Mouse (Mus musculus) kidney, postnatal 0 days (tissue): Measurements from ENCODE around the gene Nucb1. TPM values are rescaled to one million over a fixed set of nuclear protein-coding genes. Genes with fewer than 3 reads are reported as not detected.
"Not testable (repeated sequence)": the region's sequence is repeated elsewhere in the genome, so short reads cannot be mapped to it uniquely, and the experiment has no call there.

Source experiments
- ATAC-seq: fragments of 200-750 bp; cut with Nextera tagmentation; replicated peaks from 2 replicates; pipeline ENCODE4 v1.8.0; 2017; ENCODE audit warnings: low read depth, moderate number of reproducible peaks, moderate TSS enrichment, moderate library complexity; ENCODE audit not compliant: low FRiP score
- DNase-seq: peaks from one replicate; pipeline ENCODE4 v3.0.0-alpha.2; 2016; ENCODE audit warnings: low spot score
- H3K27ac ChIP-seq: fragments of 300-500 bp; sonication (generic); 2 replicates; pipeline ENCODE4 v1.5.1; 2014; ENCODE audit warnings: mild to moderate bottlenecking
- H3K27me3 ChIP-seq: fragments of 300-500 bp; sonication (generic); 2 replicates; pipeline ENCODE4 v1.6.1; 2014; ENCODE audit warnings: low read length, mixed read lengths; ENCODE audit not compliant: insufficient read depth
- H3K36me3 ChIP-seq: fragments of 300-500 bp; sonication (generic); 2 replicates; pipeline ENCODE4 v1.6.1; 2014; ENCODE audit warnings: low read length, mixed read lengths; ENCODE audit not compliant: insufficient read depth
- H3K4me1 ChIP-seq: fragments of 300-500 bp; sonication (generic); replicated peaks from 2 replicates; pipeline ENCODE4 v1.6.1; 2014; ENCODE audit warnings: antibody characterized with exemption, low read length, mixed read lengths; ENCODE audit not compliant: insufficient read depth
- H3K4me2 ChIP-seq: fragments of 300-500 bp; sonication (generic); 2 replicates; pipeline ENCODE4 v1.6.1; 2014; ENCODE audit warnings: mild to moderate bottlenecking, low read length, moderate library complexity, mixed read lengths
- H3K4me3 ChIP-seq: fragments of 300-500 bp; sonication (generic); replicated peaks from 2 replicates; pipeline ENCODE4 v1.5.1; 2014; ENCODE audit warnings: low read depth, low read length
- H3K9ac ChIP-seq: fragments of 300-500 bp; sonication (generic); 2 replicates; pipeline ENCODE4 v1.6.1; 2014; ENCODE audit warnings: low read depth, low read length
- H3K9me3 ChIP-seq: fragments of 300-500 bp; sonication (generic); replicated peaks from 2 replicates; pipeline ENCODE4 v1.6.1; 2016; ENCODE audit warnings: low read length, inconsistent platforms, mixed read lengths
- CTCF ChIP-seq: IDR thresholded peaks from 2 replicates; pipeline ENCODE4 v1.5.1; 2016; ENCODE audit warnings: antibody characterized with exemption, low read depth, mild to moderate bottlenecking, moderate library complexity
- WGBS: fragments of 180-500 bp; shearing (Covaris S2); extraction: QIAGEN DNeasy Blood & Tissue Kit; methylation state at CpG from one replicate; pipeline ENCODE4 v1.1.7; 2014; 5-methylcytosine and 5-hydroxymethylcytosine counted together
- polyA plus RNA-seq: library from polyadenylated mRNA; unstranded; fragments of >200 nt; fragmentation: Nextera tagmentation; extraction: Ambion mirVana; gene quantifications from 2 replicates; pipeline ENCODE4 v1.2.1, GENCODE M21; 2015

Nucb1 gene
- polyA plus RNA-seq, 1 experiment from 2014 or later, result 246 TPM

DNA sequence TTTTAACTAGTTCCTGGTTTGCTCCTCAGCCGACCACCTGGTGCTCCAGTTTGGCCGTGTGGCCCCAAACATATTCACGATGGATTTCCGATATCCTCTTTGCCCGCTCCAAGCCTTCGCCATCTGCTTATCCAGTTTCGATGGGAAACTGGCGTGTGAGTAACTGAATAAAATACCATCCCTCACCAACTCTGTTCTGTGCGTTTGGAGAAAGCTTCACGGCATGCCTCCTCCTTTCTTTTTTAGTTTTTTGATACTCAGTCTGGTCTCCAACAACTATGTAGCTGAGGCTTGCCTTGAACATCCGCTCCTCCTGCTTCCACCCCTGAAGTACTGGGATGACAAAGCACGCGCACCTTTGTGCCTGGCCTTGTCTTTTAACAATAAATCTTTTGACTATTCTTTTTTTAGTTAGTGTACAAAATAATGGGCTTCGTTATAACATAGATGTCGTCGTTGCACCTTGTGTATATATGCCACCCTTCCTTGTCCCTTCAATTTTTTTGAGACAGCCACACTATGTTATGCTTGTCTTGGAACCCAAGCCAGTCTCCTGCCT, 12.1 kb upstream of the Nucb1 start:
- TF ChIP-seq CTCF, result no peak
- peak overlapping the region; percentile 88; the same call in 1 of the 2 replicates for H3K27ac ChIP-seq
- H3K4me1 ChIP-seq, result peaks cover 27% of the 10 kb centered on the region
- WGBS, result 56% methylated on average over 16 of the region's 16 CpGs
- DNase-seq (no peak), ATAC-seq (no peak)
- H3K4me3 ChIP-seq, result peak overlapping the region; percentile 53
- H3K4me2 ChIP-seq, result peak overlapping the region; percentile 64
- no peaks in the 10 kb centered on the region for H3K9me3 ChIP-seq
- peak overlapping the region; percentile 62; the same call in 1 of the 2 replicates for H3K9ac ChIP-seq
- H3K27me3 ChIP-seq, result no peaks in the 10 kb centered on the region
- H3K36me3 ChIP-seq, result 0 out of 2 replicates have a peak, but pooled peaks cover 8% of the 10 kb centered on the region

DNA sequence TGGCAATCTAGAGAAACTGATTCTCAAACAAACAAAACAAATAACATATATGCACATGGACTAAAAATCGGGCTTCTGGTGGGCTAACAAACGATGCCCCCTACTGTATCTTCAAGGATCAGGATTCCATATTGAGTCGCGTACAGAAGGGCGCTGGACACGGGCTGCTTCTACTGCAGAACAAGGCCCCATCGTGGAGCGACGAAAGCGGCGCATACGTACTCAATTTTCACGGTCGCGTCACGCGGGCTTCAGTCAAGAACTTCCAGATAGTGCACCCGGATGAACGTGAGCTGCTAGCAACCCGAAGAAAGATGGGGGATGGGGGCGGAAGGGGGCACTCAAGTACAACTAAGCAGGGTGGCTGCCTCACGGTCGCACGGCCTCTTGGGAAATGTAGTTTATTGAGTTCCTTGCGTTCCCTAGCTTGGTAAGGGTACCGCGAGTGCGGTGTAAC, 11.6 kb upstream of the Nucb1 start:
- H3K4me1 ChIP-seq, result peaks cover 27% of the 10 kb centered on the region
- TF ChIP-seq CTCF, result peak; percentile 47
- WGBS, result under 1% methylated on average over 28 of the region's 28 CpGs

DNA sequence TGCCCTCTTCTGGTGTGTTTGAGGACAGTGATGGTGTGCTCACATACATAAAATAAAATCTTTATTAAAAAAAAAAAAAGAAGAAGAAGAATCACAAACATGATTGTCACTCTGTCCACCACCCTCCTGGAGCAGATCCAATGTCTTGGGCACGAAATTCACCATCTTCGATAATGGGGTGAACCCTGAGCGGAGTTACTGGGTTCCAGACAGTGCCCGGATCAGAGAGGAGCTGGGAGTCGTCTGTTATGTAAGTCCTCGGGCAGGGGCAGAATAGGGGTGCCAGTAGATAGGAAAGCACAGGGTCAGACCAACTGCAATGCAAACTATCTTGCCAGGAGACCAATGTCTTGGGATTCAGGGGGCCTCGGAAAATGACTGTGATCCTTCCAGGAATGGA, 10.4 kb upstream of the Nucb1 start:
- H3K9me3 ChIP-seq, result no peaks in the 10 kb centered on the region
- no peak; the same call in 1 of the 2 replicates for TF ChIP-seq CTCF
- WGBS, result 87% methylated on average over 7 of the region's 7 CpGs
- no peak overlapping the region for H3K9ac ChIP-seq
- ATAC-seq (no peak), DNase-seq (no peak)
- 0 out of 2 replicates have a peak, but pooled peaks cover 8% of the 10 kb centered on the region for H3K36me3 ChIP-seq
- H3K4me3 ChIP-seq, result no peak overlapping the region
- no peak overlapping the region for H3K4me2 ChIP-seq
- no peak overlapping the region for H3K27ac ChIP-seq
- H3K27me3 ChIP-seq, result no peaks in the 10 kb centered on the region
- peaks cover 27% of the 10 kb centered on the region for H3K4me1 ChIP-seq

More for the DNA sequence above, 11.6 kb upstream of the Nucb1 start:
- Histone ChIP-seq H3K4me2 (peak overlapping the region; percentile 64), H3K4me3 (peak overlapping the region; percentile 53), H3K9ac (peak overlapping the region; percentile 62), H3K36me3 (0 out of 2 replicates have a peak, but pooled peaks cover 8% of the 10 kb centered on the region), H3K9me3 (no peaks in the 10 kb centered on the region), H3K27me3 (no peaks in the 10 kb centered on the region), H3K27ac (peak overlapping the region; percentile 88)
- ATAC-seq (peak; percentile 38), DNase-seq (peak; percentile 94)

GRCm38 (mm10) chr7:45519345-45520120, 9.3 kb upstream of the Nucb1 start:
- Histone ChIP-seq H3K36me3 (0 out of 2 replicates have a peak, but pooled peaks cover 8% of the 10 kb centered on the region), H3K27ac (no peak overlapping the region), H3K9ac (no peak overlapping the region), H3K9me3 (no peaks in the 10 kb centered on the region), H3K4me1 (peaks cover 21% of the 10 kb centered on the region), H3K27me3 (no peaks in the 10 kb centered on the region), H3K4me3 (no peak overlapping the region), H3K4me2 (no peak overlapping the region)
- WGBS, result 69% methylated on average over 8 of the region's 8 CpGs
- DNase-seq, result no peak
- no peak for TF ChIP-seq CTCF
- no peak for ATAC-seq

- ATAC-seq (no peak), DNase-seq (no peak)
- whole genome bisulfite sequencing, result 95% methylated on average over 16 of the region's 16 CpGs
- Histone ChIP-seq H3K9ac (no peak overlapping the region), H3K4me2 (no peak overlapping the region), H3K4me1 (peaks cover 16% of the 10 kb centered on the region), H3K36me3 (0 out of 2 replicates have a peak, but pooled peaks cover 6% of the 10 kb centered on the region), H3K27ac (no peak overlapping the region), H3K27me3 (no peaks in the 10 kb centered on the region), H3K9me3 (no peaks in the 10 kb centered on the region), H3K4me3 (no peak overlapping the region)
- TF ChIP-seq CTCF, result no peak
Observed at GRCm38 (mm10) chr7:45518618-45519017, 8.4 kb upstream of the Nucb1 start.

DNA sequence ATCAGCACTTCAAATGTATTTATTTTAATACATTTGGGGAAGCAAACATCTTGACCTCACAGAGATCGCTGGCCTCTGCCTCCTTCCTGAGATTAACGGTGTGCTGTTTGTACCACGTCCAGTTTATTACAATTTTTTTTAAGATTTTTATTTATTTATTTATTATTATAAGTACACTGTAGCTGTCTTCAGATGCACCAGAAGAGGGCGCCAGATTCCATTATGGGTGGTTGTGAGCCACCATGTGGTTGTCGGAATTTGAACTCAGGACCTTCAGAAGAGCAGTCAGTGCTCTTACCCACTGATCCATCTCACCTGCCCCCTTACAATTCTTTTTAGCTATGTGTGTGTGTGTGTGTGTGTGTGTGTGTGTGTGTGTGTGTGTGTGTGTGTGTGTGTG, 6.6 kb upstream of the Nucb1 start:
- 64% methylated on average over 5 of the region's 5 CpGs for WGBS
- H3K4me1 ChIP-seq, H3K4me3 ChIP-seq, H3K36me3 ChIP-seq, DNase-seq, H3K9me3 ChIP-seq, H3K27me3 ChIP-seq, H3K27ac ChIP-seq, ATAC-seq, H3K4me2 ChIP-seq, H3K9ac ChIP-seq: not testable (repeated sequence)
- TF ChIP-seq CTCF, result peak; percentile 52; the same call in 1 of the 2 replicates
